ENCODE assay signal across 11 mouse cellular contexts in the genomic region with DNA sequence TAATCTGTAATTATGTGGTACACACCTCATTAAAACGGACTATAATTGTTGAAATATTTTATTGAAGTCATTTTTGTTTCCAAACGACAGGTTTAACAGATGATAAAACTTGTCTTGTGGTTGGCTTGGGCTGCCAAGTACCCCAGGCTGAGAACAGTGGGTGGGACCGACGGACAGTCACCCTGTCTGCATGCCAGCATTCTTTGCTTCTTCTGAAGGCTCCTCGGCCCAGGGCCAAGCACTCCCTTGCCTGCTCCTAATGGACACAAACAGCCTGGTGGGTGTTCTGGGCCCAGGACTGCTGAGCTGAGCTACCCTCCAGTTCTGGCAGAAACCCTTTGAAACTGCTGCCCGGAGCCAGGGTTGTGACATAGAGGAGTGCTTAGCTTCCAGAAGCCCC.
DNase-seq lines count a peak whose midpoint lies in the region; ATAC-seq and TF ChIP-seq lines count a peak whose summit lies in the region.
"Had no signal": no experiment of that assay in that cellular context is flagged by ENCODE, and none has a peak within 500 bp of the region (broad histone marks: within the 10 kb centered on the region; RNA-seq: fewer than 3 reads in every experiment).

No protein-coding gene starts in this region.

- TF ChIP-seq CTCF in left cerebral cortex, adult 2 months (IDR thresholded peaks at IDR 0.05): no peak

- peak overlapping the region; percentile 24; the same call in 1 of the 2 replicates for H3K27ac ChIP-seq in embryonic facial prominence, embryonic 13.5 days
- no peak overlapping the region; the same call in 1 of the 2 replicates for H3K27ac ChIP-seq in embryonic facial prominence, embryonic 10.5 days (replicated peaks)
- no peak overlapping the region for H3K27ac ChIP-seq in left cerebral cortex, adult 2 months
- H3K27ac ChIP-seq: neural tube, embryonic 12.5 days had no signal

- H3K9ac ChIP-seq in embryonic facial prominence, embryonic 13.5 days: no peak overlapping the region
- H3K9ac ChIP-seq: neural tube, embryonic 12.5 days had no signal

- DNase-seq in embryonic facial prominence, embryonic 10.5 days (ENCODE audit: low spot score): no peak
- DNase-seq in left cerebral cortex, postnatal 4 days: peak; percentile 84
- no peak for DNase-seq in left cerebral cortex, adult 2 months (ENCODE audit: extremely low spot score in 1 of 2, low spot score in 2 of 2)
- DNase-seq in adrenal gland, postnatal 25 days: peak; percentile 38
- peak; percentile 7 for DNase-seq in lung, postnatal 25 days (ENCODE audit: low spot score)
- no peak for DNase-seq in thymus, postnatal 36 days
- DNase-seq in frontal cortex, postnatal 10 days (ENCODE audit: low spot score in 2 of 2): no peak

- H3K9me3 ChIP-seq in embryonic facial prominence, embryonic 13.5 days: no peaks in the 10 kb centered on the region
- H3K9me3 ChIP-seq in embryonic facial prominence, embryonic 10.5 days: no peaks in the 10 kb centered on the region
- H3K9me3 ChIP-seq: neural tube, embryonic 12.5 days had no signal

- intact Hi-C loops in left cerebral cortex, postnatal 4 days (cut with DNase I): no loop called here
- intact Hi-C loops in left cerebral cortex, adult 2 months (cut with DNase I): no loop called here

- H3K27me3 ChIP-seq in embryonic facial prominence, embryonic 13.5 days: no peaks in the 10 kb centered on the region
- 0 out of 2 replicates have a peak, but pooled peaks cover 5% of the 10 kb centered on the region for H3K27me3 ChIP-seq in embryonic facial prominence, embryonic 10.5 days (replicated peaks; ENCODE audit: low read depth, poor library complexity, severe bottlenecking)
- H3K27me3 ChIP-seq: neural tube, embryonic 12.5 days had no signal

- no peak for ATAC-seq in embryonic facial prominence, embryonic 13.5 days (ENCODE audit: insufficient number of reproducible peaks, insufficient read depth, low FRiP score, low TSS enrichment, low read depth)
- ATAC-seq: activated CD4-positive, CD25-positive, alpha-beta regulatory T cell, adult 4 months; CD4-positive, CD25-positive, alpha-beta regulatory T cell, adult 4 months had no signal

- H3K4me2 ChIP-seq in embryonic facial prominence, embryonic 13.5 days: no peak overlapping the region
- H3K4me2 ChIP-seq: neural tube, embryonic 12.5 days had no signal

- no peaks in the 10 kb centered on the region for H3K36me3 ChIP-seq in embryonic facial prominence, embryonic 13.5 days
- H3K36me3 ChIP-seq in embryonic facial prominence, embryonic 10.5 days (replicated peaks): no peaks in the 10 kb centered on the region
- H3K36me3 ChIP-seq: neural tube, embryonic 12.5 days had no signal

- 51% methylated on average over 6 of the region's 6 CpGs for WGBS in embryonic facial prominence, embryonic 13.5 days
- WGBS in embryonic facial prominence, embryonic 10.5 days: 67% methylated on average over 6 of the region's 6 CpGs

- H3K4me3 ChIP-seq in embryonic facial prominence, embryonic 13.5 days: no peak overlapping the region
- no peak overlapping the region for H3K4me3 ChIP-seq in embryonic facial prominence, embryonic 10.5 days
- no peak overlapping the region for H3K4me3 ChIP-seq in left cerebral cortex, adult 2 months
- H3K4me3 ChIP-seq: neural tube, embryonic 12.5 days had no signal

- peaks cover 49% of the 10 kb centered on the region for H3K4me1 ChIP-seq in embryonic facial prominence, embryonic 13.5 days
- peaks cover 58% of the 10 kb centered on the region for H3K4me1 ChIP-seq in embryonic facial prominence, embryonic 10.5 days

Comparison
In these comparisons a context has a peak if more than half of its experiments do, and no peak if none do; other contexts are left out.
1. DNase-seq: peak in left cerebral cortex, postnatal 4 days (single experiment), adrenal gland, postnatal 25 days (single experiment) and lung, postnatal 25 days (single experiment); none in embryonic facial prominence, embryonic 10.5 days (single experiment), left cerebral cortex, adult 2 months (0 of 2), thymus, postnatal 36 days (0 of 2) and frontal cortex, postnatal 10 days (0 of 2).